Mouse (Mus musculus) urinary bladder, postnatal 36 days (tissue): ENCODE results near the gene Nelfe.
"Not testable (repeated sequence)": the region's sequence is repeated elsewhere in the genome, so short reads cannot be mapped to it uniquely, and the experiment has no call there.

Experiments
- DNase-seq, 2 experiments: peaks; one replicate each; pipeline ENCODE4 v3.0.0; 2022; ENCODE audit warnings: low spot score in 2 of 2, mixed read lengths in 1 of 2

Gene Nelfe

GRCm38 (mm10) chr17:34893072-34893824 lies 43.1 kb downstream of the Nelfe start:
- DNase-seq = no peak

- DNase-seq = peak; percentile 85 to 93
These were observed 43.9 kb downstream of the Nelfe start for GRCm38 (mm10) chr17:34894074-34894597.

GRCm38 (mm10) chr17:34894801-34895530 lies 44.8 kb downstream of the Nelfe start:
- DNase-seq = peak; percentile 30 to 56

GRCm38 (mm10) chr17:34895724-34896123 lies 45.5 kb downstream of the Nelfe start:
- no peak for DNase-seq

- no peak for DNase-seq
These were observed 46.2 kb downstream of the Nelfe start for GRCm38 (mm10) chr17:34896366-34896765.

- DNase-seq = peak in 1 of 2 experiments; percentile 22
These were observed 47.4 kb downstream of the Nelfe start for GRCm38 (mm10) chr17:34897373-34898159.

GRCm38 (mm10) chr17:34898160-34898586 lies 48.0 kb downstream of the Nelfe start, which contains the start of the genes C2 and Ehmt2:
C2 (minus strand) TSS chr17:34898265.
Ehmt2 (plus strand) TSS chr17:34898469.
- DNase-seq = peak; percentile 74 to 80

- no peak for DNase-seq
These were observed 48.5 kb downstream of the Nelfe start for GRCm38 (mm10) chr17:34898706-34899052.

- DNase-seq = peak; percentile 42 to 60
These were observed 49.1 kb downstream of the Nelfe start for GRCm38 (mm10) chr17:34899053-34899889.

GRCm38 (mm10) chr17:34899890-34900243 lies 49.7 kb downstream of the Nelfe start:
- no peak for DNase-seq

GRCm38 (mm10) chr17:34900826-34901225 lies 50.6 kb downstream of the Nelfe start:
- DNase-seq = not testable (repeated sequence)

- not testable (repeated sequence) for DNase-seq
These were observed 51.8 kb downstream of the Nelfe start for GRCm38 (mm10) chr17:34901948-34902347.

GRCm38 (mm10) chr17:34902895-34903294 lies 52.7 kb downstream of the Nelfe start:
- no peak for DNase-seq
